Mouse (Mus musculus) erythroblast, embryonic 14.5 days (primary cell): ENCODE results near the gene Lmod3.

Experiments used
- GATA1 ChIP-seq: IDR thresholded peaks from 2 replicates; pipeline ENCODE4 v1.6.1; 2012; ENCODE audit warnings: low read length, inconsistent platforms, mixed read lengths
- TAL1 ChIP-seq: IDR thresholded peaks from 3 replicates; pipeline ENCODE4 v1.6.1; 2012; ENCODE audit warnings: low read length, inconsistent platforms, mixed read lengths

- TF ChIP-seq TAL1 (no peak), GATA1 (no peak)
These were observed 28.1 kb downstream of the Lmod3 start for GRCm38 (mm10) chr6:97224505-97224904.
